Mouse (Mus musculus): ENCODE measurements around the gene Hes7. TPM values are rescaled to one million over a fixed set of nuclear protein-coding genes. Genes with fewer than 3 reads are reported as not detected.

The Hes7 gene
- polyA plus RNA-seq, 1 experiment from 2014 or later = 0.21 TPM

DNA sequence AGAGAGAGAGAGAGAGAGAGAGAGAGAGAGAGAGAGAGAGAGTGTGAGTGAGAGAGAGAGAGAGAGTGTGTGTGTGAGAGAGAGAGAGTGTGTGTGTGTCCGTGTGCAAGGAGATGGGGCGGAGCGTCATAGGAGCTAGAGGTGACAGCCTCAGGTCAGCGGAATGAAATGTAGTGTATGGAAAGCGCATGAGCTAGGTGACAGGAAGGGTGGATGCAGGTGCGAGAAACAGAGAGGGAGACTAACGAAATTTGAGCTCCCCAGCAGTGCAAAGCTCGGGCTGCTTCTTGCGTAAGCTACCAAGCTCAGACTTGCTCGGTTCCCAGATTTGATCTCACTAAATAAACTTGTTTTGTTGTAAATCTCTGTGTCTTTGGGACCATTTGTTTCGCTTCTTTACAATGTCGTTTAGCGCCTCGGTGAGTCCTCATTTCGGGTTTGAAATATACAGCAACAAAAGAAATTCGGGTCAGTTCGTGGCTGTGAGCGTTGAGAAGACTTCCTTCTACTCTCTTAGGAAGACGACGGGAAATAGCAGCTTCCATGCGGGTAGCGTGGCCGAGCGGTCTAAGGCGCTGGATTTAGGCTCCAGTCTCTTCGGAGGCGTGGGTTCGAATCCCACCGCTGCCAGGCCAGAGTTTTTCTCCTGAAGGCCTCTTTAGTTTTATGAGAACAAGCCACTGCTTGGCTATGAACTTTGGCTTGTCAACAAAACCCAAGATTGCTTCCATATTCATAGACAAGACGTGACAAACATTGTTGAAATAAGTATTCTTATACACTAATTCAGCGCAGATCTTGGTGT is 3.7 kb downstream of the Hes7 start:
- Histone ChIP-seq H3K9ac (ENCODE audit: low read depth, low read length) (peak overlapping the region; percentile 65), H3K27ac (replicated peaks; ENCODE audit: low read depth, low read length) (peak overlapping the region; percentile 82), H3K4me1 (ENCODE audit: control insufficient read depth, insufficient read depth, low read length) (peaks cover 27% of the 10 kb centered on the region), H3K9me3 (ENCODE audit: control insufficient read depth, low read length) (no peaks in the 10 kb centered on the region), H3K4me2 (ENCODE audit: low read depth, low read length) (peak overlapping the region; percentile 99), H3K36me3 (ENCODE audit: control insufficient read depth, insufficient read depth, low read length) (no peaks in the 10 kb centered on the region), H3K4me3 (ENCODE audit: low read depth, low read length) (peak overlapping the region; percentile 88), H3K27me3 (replicated peaks; ENCODE audit: control insufficient read depth, insufficient read depth, low read length) (no peaks in the 10 kb centered on the region)
- DNase-seq (ENCODE audit: low spot score) = peak; percentile 96
- ATAC-seq (ENCODE audit: low read depth) = peak; percentile 74
- WGBS = under 1% methylated on average over 31 of the region's 31 CpGs

DNA sequence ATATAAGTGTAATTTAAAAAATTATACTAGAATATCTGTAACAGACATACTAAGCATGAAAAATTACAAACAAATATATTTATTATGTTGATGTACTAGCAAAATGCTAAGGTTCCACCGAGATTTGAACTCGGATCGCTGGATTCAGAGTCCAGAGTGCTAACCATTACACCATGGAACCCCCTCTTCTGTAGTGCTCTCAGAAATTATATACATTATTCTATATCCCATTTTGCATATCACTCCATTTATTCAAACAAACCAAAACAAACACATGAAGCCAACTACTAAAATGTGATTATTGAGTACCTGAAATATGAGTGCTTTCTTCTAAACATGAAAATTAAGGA is 4.3 kb downstream of the Hes7 start:
- Histone ChIP-seq H3K9ac (ENCODE audit: low read depth, low read length) (no peak overlapping the region), H3K4me3 (ENCODE audit: low read depth, low read length) (peak overlapping the region; percentile 88), H3K4me2 (ENCODE audit: low read depth, low read length) (peak overlapping the region; percentile 99), H3K27ac (replicated peaks; ENCODE audit: low read depth, low read length) (no peak overlapping the region), H3K9me3 (ENCODE audit: control insufficient read depth, low read length) (no peaks in the 10 kb centered on the region), H3K36me3 (ENCODE audit: control insufficient read depth, insufficient read depth, low read length) (no peaks in the 10 kb centered on the region), H3K27me3 (replicated peaks; ENCODE audit: control insufficient read depth, insufficient read depth, low read length) (no peaks in the 10 kb centered on the region), H3K4me1 (ENCODE audit: control insufficient read depth, insufficient read depth, low read length) (peaks cover 21% of the 10 kb centered on the region)
- WGBS = 0% methylated on average over 3 of the region's 3 CpGs
- DNase-seq (ENCODE audit: low spot score) = no peak
- peak; percentile 53 for ATAC-seq (ENCODE audit: low read depth)

DNA sequence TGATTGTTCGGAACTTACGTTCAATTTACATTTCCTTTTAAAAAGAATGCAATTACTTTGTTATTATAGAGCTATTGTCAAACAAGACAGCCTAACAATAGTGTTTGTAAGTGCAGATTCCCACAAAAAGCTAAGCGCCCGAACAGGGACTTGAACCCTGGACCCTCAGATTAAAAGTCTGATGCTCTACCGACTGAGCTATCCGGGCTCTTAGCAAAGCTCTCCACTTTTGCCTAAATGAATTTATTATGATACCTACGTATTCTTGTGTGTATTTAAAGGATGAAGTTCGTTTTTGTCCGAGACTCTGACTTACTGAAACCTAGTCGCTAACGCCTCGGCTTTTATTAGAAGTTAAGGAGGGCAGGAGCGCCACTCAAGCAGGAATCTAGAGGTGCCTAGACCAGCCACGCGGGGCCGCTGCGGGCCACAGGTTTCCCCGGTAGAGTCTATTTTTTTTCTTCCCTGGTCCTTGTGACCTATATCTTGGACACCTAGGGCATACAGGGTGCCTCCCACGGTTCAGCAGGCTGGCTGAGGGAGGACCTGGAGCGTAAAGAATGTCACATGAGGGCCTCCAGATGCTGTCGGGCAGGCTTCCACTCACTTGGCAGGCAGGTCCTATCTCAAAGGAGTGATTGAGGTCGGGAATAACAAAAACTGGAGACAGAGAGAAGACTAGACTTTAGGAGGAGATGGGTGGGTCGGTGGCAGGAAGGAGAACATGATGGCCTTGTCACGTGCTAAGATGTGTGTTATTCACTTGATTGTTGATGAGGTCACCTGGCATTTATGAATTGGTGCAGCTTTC is 5.0 kb downstream of the Hes7 start:
- Histone ChIP-seq H3K9me3 (ENCODE audit: control insufficient read depth, low read length) (no peaks in the 10 kb centered on the region), H3K4me2 (ENCODE audit: low read depth, low read length) (peak overlapping the region; percentile 91), H3K27ac (replicated peaks; ENCODE audit: low read depth, low read length) (peak overlapping the region; percentile 76), H3K9ac (ENCODE audit: low read depth, low read length) (peak overlapping the region; percentile 63), H3K4me1 (ENCODE audit: control insufficient read depth, insufficient read depth, low read length) (peaks cover 13% of the 10 kb centered on the region), H3K4me3 (ENCODE audit: low read depth, low read length) (peak overlapping the region; percentile 63), H3K27me3 (replicated peaks; ENCODE audit: control insufficient read depth, insufficient read depth, low read length) (no peaks in the 10 kb centered on the region), H3K36me3 (ENCODE audit: control insufficient read depth, insufficient read depth, low read length) (no peaks in the 10 kb centered on the region)
- ATAC-seq (ENCODE audit: low read depth) (peak; percentile 53), DNase-seq (ENCODE audit: low spot score) (peak; percentile 96)
- under 1% methylated on average over 24 of the region's 24 CpGs for WGBS

DNA sequence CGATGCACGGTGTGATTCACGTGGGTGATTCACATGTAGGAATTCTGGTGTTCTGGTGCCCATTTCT is 5.5 kb downstream of the Hes7 start, which contains the start of gene Aloxe3:
Aloxe3 (plus strand) TSS at position 45 of the 67 bp plus-strand sequence.
- WGBS = 5% methylated on average over 3 of the region's 3 CpGs
- H3K4me1 ChIP-seq (ENCODE audit: control insufficient read depth, insufficient read depth, low read length) = peaks cover 10% of the 10 kb centered on the region; the same call in 1 of the 2 replicates
- peak within 1 kb of the TSS; percentile 76 for H3K27ac ChIP-seq (replicated peaks; ENCODE audit: low read depth, low read length)
- H3K36me3 ChIP-seq (ENCODE audit: control insufficient read depth, insufficient read depth, low read length) = no peaks in the 10 kb centered on the region
- peak within 1 kb of the TSS; percentile 63 for H3K4me3 ChIP-seq (ENCODE audit: low read depth, low read length)
- H3K27me3 ChIP-seq (replicated peaks; ENCODE audit: control insufficient read depth, insufficient read depth, low read length) = no peaks in the 10 kb centered on the region
- no peaks in the 10 kb centered on the region for H3K9me3 ChIP-seq (ENCODE audit: control insufficient read depth, low read length)
- H3K9ac ChIP-seq (ENCODE audit: low read depth, low read length) = peak within 1 kb of the TSS; percentile 63
- peak within 1 kb of the TSS; percentile 91 for H3K4me2 ChIP-seq (ENCODE audit: low read depth, low read length)
- ATAC-seq (ENCODE audit: low read depth) = no peak
- no peak for DNase-seq (ENCODE audit: low spot score)

DNA sequence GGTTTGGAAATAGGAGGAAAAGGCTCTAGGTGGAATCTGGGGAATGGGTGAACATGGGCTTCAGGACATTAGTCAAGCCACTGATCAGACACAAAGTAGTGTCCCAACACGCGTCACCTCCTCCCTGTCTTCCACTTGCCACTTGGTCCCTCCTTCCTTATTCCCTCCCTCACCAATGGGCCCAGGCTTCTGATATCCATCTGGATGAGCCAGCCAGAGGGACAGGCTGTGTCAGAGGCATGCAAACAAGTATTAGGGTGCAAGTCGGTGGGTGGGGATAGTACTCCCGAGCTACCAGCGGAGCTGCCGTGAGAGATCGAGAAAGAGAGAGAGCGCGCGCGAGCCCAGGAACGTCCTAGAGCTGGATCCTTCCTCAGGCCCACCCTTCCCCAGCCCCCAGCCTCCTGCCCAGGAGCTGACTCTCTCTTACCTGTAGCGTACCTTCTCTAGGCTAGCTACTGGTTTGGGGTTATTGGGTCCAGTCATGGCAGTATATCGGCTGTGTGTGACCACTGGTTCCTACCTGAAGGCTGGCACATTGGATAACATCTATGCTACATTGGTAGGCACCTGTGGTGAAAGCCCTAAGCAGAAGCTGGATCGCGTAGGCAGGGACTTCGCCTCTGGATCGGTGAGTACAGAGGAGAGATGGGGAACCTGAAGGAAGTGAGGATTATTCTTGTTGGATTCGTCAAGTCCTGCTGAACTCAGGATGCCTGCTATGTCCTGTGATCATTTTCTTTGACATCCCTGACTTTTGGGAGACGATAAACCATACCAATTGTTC is 5.9 kb downstream of the Hes7 start:
- H3K27ac ChIP-seq (replicated peaks; ENCODE audit: low read depth, low read length) = no peak overlapping the region
- H3K4me2 ChIP-seq (ENCODE audit: low read depth, low read length) = peak overlapping the region; percentile 91
- no peaks in the 10 kb centered on the region for H3K27me3 ChIP-seq (replicated peaks; ENCODE audit: control insufficient read depth, insufficient read depth, low read length)
- peak overlapping the region; percentile 63 for H3K4me3 ChIP-seq (ENCODE audit: low read depth, low read length)
- peak overlapping the region; percentile 63 for H3K9ac ChIP-seq (ENCODE audit: low read depth, low read length)
- DNase-seq (ENCODE audit: low spot score) = peak; percentile 30
- 16% methylated on average over 12 of the region's 20 CpGs for WGBS
- no peak for ATAC-seq (ENCODE audit: low read depth)
- H3K4me1 ChIP-seq (ENCODE audit: control insufficient read depth, insufficient read depth, low read length) = peaks cover 7% of the 10 kb centered on the region; the same call in 1 of the 2 replicates
- no peaks in the 10 kb centered on the region for H3K9me3 ChIP-seq (ENCODE audit: control insufficient read depth, low read length)
- no peaks in the 10 kb centered on the region for H3K36me3 ChIP-seq (ENCODE audit: control insufficient read depth, insufficient read depth, low read length)

DNA sequence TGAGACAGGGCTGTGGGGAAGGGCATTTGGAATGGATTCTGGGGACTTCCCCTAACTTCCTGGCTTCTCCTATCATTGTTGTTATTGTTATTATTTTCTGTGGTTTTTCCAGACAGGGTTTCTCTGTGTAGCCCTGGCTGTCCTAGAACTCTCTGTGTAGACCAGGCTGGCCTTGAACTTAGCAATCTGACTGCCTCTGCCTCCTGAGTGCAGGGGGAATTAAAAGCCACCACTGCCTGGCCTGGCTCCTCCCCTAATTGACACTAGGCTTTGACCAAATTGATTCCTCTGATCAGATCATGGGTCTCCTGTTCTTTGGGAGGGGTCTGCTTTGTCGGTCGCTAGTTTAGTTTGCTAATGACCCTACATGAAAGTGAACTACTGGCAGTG is 6.5 kb downstream of the Hes7 start:
- H3K9ac ChIP-seq (ENCODE audit: low read depth, low read length) = no peak overlapping the region
- no peaks in the 10 kb centered on the region for H3K9me3 ChIP-seq (ENCODE audit: control insufficient read depth, low read length)
- no peak for DNase-seq (ENCODE audit: low spot score)
- 69% methylated on average over 2 of the region's 2 CpGs for WGBS
- H3K4me2 ChIP-seq (ENCODE audit: low read depth, low read length) = peak overlapping the region; percentile 91
- H3K27me3 ChIP-seq (replicated peaks; ENCODE audit: control insufficient read depth, insufficient read depth, low read length) = no peaks in the 10 kb centered on the region
- H3K4me1 ChIP-seq (ENCODE audit: control insufficient read depth, insufficient read depth, low read length) = peaks cover 7% of the 10 kb centered on the region; the same call in 1 of the 2 replicates
- no peak overlapping the region for H3K27ac ChIP-seq (replicated peaks; ENCODE audit: low read depth, low read length)
- H3K4me3 ChIP-seq (ENCODE audit: low read depth, low read length) = peak overlapping the region; percentile 63; the same call in 1 of the 2 replicates
- H3K36me3 ChIP-seq (ENCODE audit: control insufficient read depth, insufficient read depth, low read length) = no peaks in the 10 kb centered on the region
- no peak for ATAC-seq (ENCODE audit: low read depth)

DNA sequence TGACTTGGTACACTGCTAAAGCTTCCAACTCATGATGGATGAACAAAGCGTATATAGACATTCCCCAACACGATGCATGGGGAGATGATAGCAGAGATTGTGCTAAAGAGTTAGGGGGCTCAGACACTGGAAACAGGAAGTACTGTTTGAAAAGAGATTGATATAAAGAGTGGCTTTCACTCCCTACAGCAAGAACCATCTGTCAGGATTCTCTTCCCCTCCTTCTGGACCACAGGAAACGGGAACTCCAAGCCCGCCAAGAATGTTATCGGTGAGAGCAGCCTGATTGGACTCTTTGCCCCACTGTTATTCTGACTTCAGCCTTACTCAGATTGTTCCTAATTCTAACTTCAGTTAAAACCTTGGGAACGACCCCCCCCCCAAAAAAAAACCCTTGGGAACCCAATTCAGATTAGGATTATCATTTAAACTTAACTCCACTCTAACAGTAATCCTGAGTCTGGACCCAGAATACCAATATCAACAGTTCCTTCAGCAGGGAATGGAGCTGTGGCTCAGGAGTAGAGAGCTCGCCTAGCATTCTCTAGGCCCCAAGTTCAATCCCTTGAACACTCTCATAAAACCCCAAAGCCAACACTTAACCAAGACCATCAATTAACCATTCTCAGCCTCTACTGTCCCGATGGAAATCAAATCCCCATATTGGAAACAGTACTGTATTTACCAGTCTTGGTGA is 8.4 kb downstream of the Hes7 start:
- WGBS = 73% methylated on average over 8 of the region's 8 CpGs
- DNase-seq (ENCODE audit: low spot score) (no peak), ATAC-seq (ENCODE audit: low read depth) (no peak)
- Histone ChIP-seq H3K4me2 (ENCODE audit: low read depth, low read length) (no peak overlapping the region), H3K4me3 (ENCODE audit: low read depth, low read length) (no peak overlapping the region), H3K27me3 (replicated peaks; ENCODE audit: control insufficient read depth, insufficient read depth, low read length) (no peaks in the 10 kb centered on the region), H3K27ac (replicated peaks; ENCODE audit: low read depth, low read length) (no peak overlapping the region), H3K9ac (ENCODE audit: low read depth, low read length) (no peak overlapping the region), H3K36me3 (ENCODE audit: control insufficient read depth, insufficient read depth, low read length) (no peaks in the 10 kb centered on the region), H3K4me1 (ENCODE audit: control insufficient read depth, insufficient read depth, low read length) (peaks cover 7% of the 10 kb centered on the region; the same call in 1 of the 2 replicates), H3K9me3 (ENCODE audit: control insufficient read depth, low read length) (no peaks in the 10 kb centered on the region)

DNA sequence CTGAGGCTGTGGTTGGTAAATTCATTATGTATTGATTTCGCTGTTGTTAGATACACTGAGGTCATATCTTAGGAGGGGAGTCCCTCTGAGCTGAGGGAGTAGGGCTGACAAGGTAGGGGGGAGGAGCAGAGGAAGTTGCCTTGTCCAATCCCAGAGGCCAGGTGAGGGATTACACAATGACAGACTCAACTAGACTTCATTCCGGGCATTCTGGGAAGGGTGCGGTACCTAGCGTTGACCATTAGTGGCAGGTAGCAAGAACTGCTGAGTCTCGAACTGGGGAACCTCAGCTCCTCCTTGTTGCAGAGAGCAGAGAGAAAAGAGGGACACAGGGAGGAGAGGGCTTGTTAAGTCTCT is 13.3 kb downstream of the Hes7 start:
- H3K9ac ChIP-seq (ENCODE audit: low read depth, low read length) = no peak overlapping the region
- peak overlapping the region; percentile 47 for H3K4me3 ChIP-seq (ENCODE audit: low read depth, low read length)
- H3K27me3 ChIP-seq (replicated peaks; ENCODE audit: control insufficient read depth, insufficient read depth, low read length) = no peaks in the 10 kb centered on the region
- no peaks in the 10 kb centered on the region; the same call in 1 of the 2 replicates for H3K4me1 ChIP-seq (ENCODE audit: control insufficient read depth, insufficient read depth, low read length)
- no peaks in the 10 kb centered on the region for H3K36me3 ChIP-seq (ENCODE audit: control insufficient read depth, insufficient read depth, low read length)
- H3K9me3 ChIP-seq (ENCODE audit: control insufficient read depth, low read length) = no peaks in the 10 kb centered on the region
- H3K4me2 ChIP-seq (ENCODE audit: low read depth, low read length) = peak overlapping the region; percentile 70
- DNase-seq (ENCODE audit: low spot score) (no peak), ATAC-seq (ENCODE audit: low read depth) (peak; percentile 24; the same call in 1 of the 2 replicates)
- no peak overlapping the region for H3K27ac ChIP-seq (replicated peaks; ENCODE audit: low read depth, low read length)
- WGBS = 16% methylated on average over 5 of the region's 5 CpGs

All from embryonic facial prominence, embryonic 14.5 days (tissue).